Mouse (Mus musculus) olfactory bulb, adult 2 months (tissue): ENCODE data around the gene Gm5565.

Experiments
- CTCF ChIP-seq: fragments of 200-500 bp; IDR thresholded peaks from 2 replicates; pipeline ENCODE4 v1.5.1; 2012; ENCODE audit warnings: low read depth, mild to moderate bottlenecking, low read length, moderate library complexity; ENCODE audit not compliant: insufficient read depth
- POLR2A ChIP-seq: fragments of 200-500 bp; IDR thresholded peaks from 2 replicates; pipeline ENCODE4 v1.6.1; 2012; ENCODE audit warnings: mild to moderate bottlenecking, low read depth, low read length, moderate library complexity; ENCODE audit not compliant: insufficient read depth

DNA sequence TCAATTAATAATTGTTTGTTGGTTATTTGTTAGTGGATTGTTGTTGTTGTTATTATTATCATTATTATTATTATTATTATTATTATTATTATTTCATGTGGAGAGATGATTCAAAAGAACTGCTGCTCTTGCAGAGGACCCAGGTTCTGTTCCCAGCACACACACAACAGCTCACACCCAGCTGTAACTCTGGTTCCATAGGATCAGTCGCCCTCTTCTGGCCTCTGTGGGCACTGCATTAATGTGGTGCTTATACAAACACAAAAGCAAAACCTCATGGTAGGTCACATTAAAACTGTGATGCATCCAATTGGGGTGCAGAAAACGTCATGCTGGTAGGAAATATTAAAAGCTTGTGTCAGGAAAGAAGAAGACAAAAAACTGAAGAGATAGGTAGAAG lies 12.4 kb downstream of the Gm5565 start:
- TF ChIP-seq CTCF: no peak
- no peak for TF ChIP-seq POLR2A
